Mouse (Mus musculus) embryonic fibroblast, embryonic 13.5 days (primary cell): ENCODE results near the gene Thy1.

Experiments used
- CTCF ChIP-seq: IDR thresholded peaks from 2 replicates; pipeline ENCODE4 v1.5.1; 2011; ENCODE audit warnings: mild to moderate bottlenecking, control low read depth, low read length, moderate library complexity, borderline replicate concordance; ENCODE audit not compliant: insufficient read depth
- POLR2A ChIP-seq: IDR thresholded peaks from 2 replicates; pipeline ENCODE4 v1.6.1; 2011; ENCODE audit warnings: low read depth, mild to moderate bottlenecking, control low read depth, low read length, moderate library complexity

DNA sequence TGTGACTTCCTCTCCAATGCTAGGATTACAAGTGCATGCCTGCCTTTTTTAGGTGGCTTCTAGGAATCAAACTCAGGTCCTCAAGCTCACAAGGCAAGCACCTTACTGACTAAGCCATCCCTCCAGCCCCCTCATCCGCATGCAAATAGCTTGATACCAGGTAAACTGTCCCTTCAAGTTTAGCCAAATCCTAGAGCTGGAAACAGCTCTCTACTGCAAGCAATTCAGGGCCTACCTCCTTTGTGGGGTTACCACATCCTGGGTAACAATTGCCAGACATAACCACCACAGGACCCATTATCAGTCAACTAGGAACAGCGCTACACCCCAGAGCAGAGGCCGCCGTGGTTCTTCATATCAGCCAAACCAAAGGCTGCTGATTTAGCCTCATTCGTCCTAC, 12.1 kb upstream of the Thy1 start:
- TF ChIP-seq CTCF, result no peak
- no peak for TF ChIP-seq POLR2A
